Mouse (Mus musculus): ENCODE measurements around the gene Als2cl. TPM values are rescaled to one million over a fixed set of nuclear protein-coding genes. Genes with fewer than 3 reads are reported as not detected.

Als2cl gene
- total and polyA plus RNA-seq, 2 experiments from 2014 or later: 2.1 to 5.5 TPM

DNA sequence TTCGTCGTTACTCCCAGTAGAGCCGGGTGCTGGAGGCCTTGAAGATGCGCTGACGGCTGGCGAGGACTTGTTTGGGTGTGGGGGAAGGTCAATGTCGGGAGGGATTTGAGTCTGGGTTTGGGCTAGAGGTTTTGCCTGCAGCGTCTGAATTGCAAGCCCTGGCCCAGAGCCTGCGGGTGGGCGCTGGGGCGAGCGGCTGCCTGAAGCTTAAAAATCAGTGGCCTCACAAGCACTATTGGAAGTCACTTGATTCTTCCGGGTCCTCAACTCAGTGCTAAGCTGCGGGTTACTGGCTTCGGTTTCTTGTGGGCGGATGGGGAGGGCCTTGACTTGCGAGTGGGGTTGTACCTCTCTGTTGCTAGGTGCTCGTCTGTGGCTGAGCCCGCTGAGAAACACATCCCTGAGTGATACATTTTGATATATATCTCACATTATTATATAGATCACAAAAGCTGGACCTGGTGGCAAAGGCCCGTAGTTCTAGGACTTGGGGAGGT, 66.9 kb downstream of the Als2cl start:
- Histone ChIP-seq H3K4me1 (ENCODE audit: control insufficient read depth, insufficient read depth) (peaks cover 7% of the 10 kb centered on the region), H3K4me3 (ENCODE audit: low read depth, low read length) (no peak overlapping the region), H3K9me3 (replicated peaks; ENCODE audit: control insufficient read depth, low read length) (no peaks in the 10 kb centered on the region), H3K27ac (ENCODE audit: low read depth) (no peak overlapping the region), H3K27me3 (ENCODE audit: control insufficient read depth, insufficient read depth, low read length) (peaks cover 11% of the 10 kb centered on the region), H3K9ac (replicated peaks; ENCODE audit: low read depth, low read length) (no peak overlapping the region), H3K36me3 (replicated peaks; ENCODE audit: control insufficient read depth, insufficient read depth, low read length) (no peaks in the 10 kb centered on the region), H3K4me2 (ENCODE audit: low read depth, low read length) (no peak overlapping the region)
- no peak for TF ChIP-seq CTCF (IDR thresholded peaks at IDR 0.05; ENCODE audit: low read depth)
- DNase-seq (ENCODE audit: low spot score) (no peak), ATAC-seq (ENCODE audit: insufficient read depth, low read depth) (no peak)
- WGBS: 44% methylated on average over 20 of the region's 20 CpGs

DNA sequence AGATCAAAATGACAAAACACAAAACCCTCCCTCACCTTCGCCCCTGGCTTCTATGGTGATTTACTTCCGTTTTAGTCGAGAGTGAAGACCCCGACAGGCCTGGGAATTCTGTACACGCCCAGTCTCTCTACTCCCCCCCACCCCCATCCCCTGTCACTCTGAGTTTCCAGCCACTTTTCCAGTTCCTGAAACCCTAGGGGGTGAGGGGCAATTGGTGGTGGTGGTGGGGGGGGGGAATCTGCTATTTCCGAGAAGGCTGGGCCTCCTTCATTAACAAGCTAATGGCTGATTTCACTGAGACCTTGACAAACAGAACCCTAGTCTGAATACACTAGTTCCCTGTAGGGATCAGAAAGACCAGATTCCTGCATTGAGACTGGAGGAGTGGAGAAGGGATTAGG, 67.6 kb downstream of the Als2cl start:
- WGBS: 59% methylated on average over 6 of the region's 6 CpGs
- Histone ChIP-seq H3K27ac (ENCODE audit: low read depth) (no peak overlapping the region), H3K4me2 (ENCODE audit: low read depth, low read length) (no peak overlapping the region), H3K4me1 (ENCODE audit: control insufficient read depth, insufficient read depth) (peaks cover 7% of the 10 kb centered on the region), H3K4me3 (ENCODE audit: low read depth, low read length) (no peak overlapping the region), H3K36me3 (replicated peaks; ENCODE audit: control insufficient read depth, insufficient read depth, low read length) (no peaks in the 10 kb centered on the region), H3K9me3 (replicated peaks; ENCODE audit: control insufficient read depth, low read length) (no peaks in the 10 kb centered on the region), H3K27me3 (ENCODE audit: control insufficient read depth, insufficient read depth, low read length) (peaks cover 11% of the 10 kb centered on the region), H3K9ac (replicated peaks; ENCODE audit: low read depth, low read length) (no peak overlapping the region)
- no peak for TF ChIP-seq EP300 (IDR thresholded peaks at IDR 0.05; ENCODE audit: low read depth)
- no peak for TF ChIP-seq CTCF (IDR thresholded peaks at IDR 0.05; ENCODE audit: low read depth)
- DNase-seq (ENCODE audit: low spot score) (no peak), ATAC-seq (ENCODE audit: insufficient read depth, low read depth) (no peak)

DNA sequence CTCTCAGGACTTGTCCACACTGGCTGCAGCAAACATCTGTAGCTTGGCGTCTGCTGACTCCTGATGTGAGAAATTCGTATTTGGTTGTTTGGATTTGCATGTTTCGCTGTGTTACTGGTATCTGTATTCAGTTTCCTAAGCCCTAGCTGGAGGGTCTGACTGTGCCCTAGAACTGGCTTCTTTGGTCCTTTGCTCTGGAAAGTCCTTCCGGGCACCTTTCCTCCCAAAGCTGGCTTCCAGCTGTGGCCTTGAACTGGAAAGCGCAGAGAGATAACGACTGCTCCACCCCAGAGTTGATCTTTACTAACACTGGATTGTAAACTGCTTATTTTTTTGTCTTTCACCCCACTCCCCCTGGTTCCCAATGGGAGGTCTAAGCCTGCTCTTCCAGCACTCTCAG, 68.2 kb downstream of the Als2cl start:
- TF ChIP-seq EP300 (IDR thresholded peaks at IDR 0.05; ENCODE audit: low read depth) (no peak), CTCF (IDR thresholded peaks at IDR 0.05; ENCODE audit: low read depth) (no peak)
- no peak for ATAC-seq (ENCODE audit: insufficient read depth, low read depth)
- 76% methylated on average over 6 of the region's 6 CpGs for WGBS
- Histone ChIP-seq H3K4me1 (ENCODE audit: control insufficient read depth, insufficient read depth) (peaks cover 9% of the 10 kb centered on the region), H3K27ac (ENCODE audit: low read depth) (no peak overlapping the region), H3K9me3 (replicated peaks; ENCODE audit: control insufficient read depth, low read length) (no peaks in the 10 kb centered on the region), H3K4me3 (ENCODE audit: low read depth, low read length) (no peak overlapping the region), H3K4me2 (ENCODE audit: low read depth, low read length) (no peak overlapping the region), H3K36me3 (replicated peaks; ENCODE audit: control insufficient read depth, insufficient read depth, low read length) (no peaks in the 10 kb centered on the region), H3K9ac (replicated peaks; ENCODE audit: low read depth, low read length) (no peak overlapping the region), H3K27me3 (ENCODE audit: control insufficient read depth, insufficient read depth, low read length) (peaks cover 11% of the 10 kb centered on the region)
- no peak for DNase-seq (ENCODE audit: low spot score)

DNA sequence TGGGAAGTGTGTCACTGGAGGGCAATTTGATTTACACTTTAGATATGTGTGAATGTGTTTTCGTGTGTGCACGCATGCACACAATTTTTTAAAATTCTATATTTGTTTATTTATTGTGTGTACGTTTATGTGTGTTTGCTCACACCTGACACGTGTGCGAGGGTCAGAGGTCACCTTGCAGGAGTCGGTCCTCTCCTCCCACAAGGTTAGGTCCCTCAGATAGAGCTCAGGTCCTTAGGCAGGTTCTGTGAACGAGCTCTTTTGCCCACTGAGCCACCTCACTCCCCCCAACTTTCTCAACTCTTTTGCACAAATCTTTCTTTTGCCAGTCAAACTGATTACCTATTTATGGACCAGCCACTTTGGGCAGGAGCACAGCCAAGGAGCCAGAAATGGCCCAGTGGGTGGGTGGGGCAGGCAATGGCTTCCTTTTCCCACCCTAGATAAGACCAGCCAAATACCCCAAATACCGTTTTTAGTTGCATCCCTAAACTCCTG, 69.2 kb downstream of the Als2cl start:
- no peak overlapping the region for H3K4me3 ChIP-seq (ENCODE audit: low read depth, low read length)
- DNase-seq (ENCODE audit: low spot score) (no peak), ATAC-seq (ENCODE audit: insufficient read depth, low read depth) (no peak)
- TF ChIP-seq EP300 (IDR thresholded peaks at IDR 0.05; ENCODE audit: low read depth) (no peak), CTCF (IDR thresholded peaks at IDR 0.05; ENCODE audit: low read depth) (no peak)
- H3K36me3 ChIP-seq (replicated peaks; ENCODE audit: control insufficient read depth, insufficient read depth, low read length): no peaks in the 10 kb centered on the region
- no peaks in the 10 kb centered on the region for H3K9me3 ChIP-seq (replicated peaks; ENCODE audit: control insufficient read depth, low read length)
- peaks cover 11% of the 10 kb centered on the region for H3K4me1 ChIP-seq (ENCODE audit: control insufficient read depth, insufficient read depth)
- H3K27ac ChIP-seq (ENCODE audit: low read depth): no peak overlapping the region
- no peak overlapping the region for H3K9ac ChIP-seq (replicated peaks; ENCODE audit: low read depth, low read length)
- WGBS: 48% methylated on average over 8 of the region's 8 CpGs
- H3K4me2 ChIP-seq (ENCODE audit: low read depth, low read length): no peak overlapping the region
- peaks cover 11% of the 10 kb centered on the region for H3K27me3 ChIP-seq (ENCODE audit: control insufficient read depth, insufficient read depth, low read length)

- Histone ChIP-seq H3K4me3 (ENCODE audit: low read depth, low read length) (no peak overlapping the region), H3K27me3 (ENCODE audit: control insufficient read depth, insufficient read depth, low read length) (peaks cover 8% of the 10 kb centered on the region), H3K9ac (replicated peaks; ENCODE audit: low read depth, low read length) (no peak overlapping the region), H3K9me3 (replicated peaks; ENCODE audit: control insufficient read depth, low read length) (no peaks in the 10 kb centered on the region), H3K4me1 (ENCODE audit: control insufficient read depth, insufficient read depth) (peaks cover 11% of the 10 kb centered on the region), H3K27ac (ENCODE audit: low read depth) (no peak overlapping the region), H3K4me2 (ENCODE audit: low read depth, low read length) (no peak overlapping the region), H3K36me3 (replicated peaks; ENCODE audit: control insufficient read depth, insufficient read depth, low read length) (no peaks in the 10 kb centered on the region)
- DNase-seq (ENCODE audit: low spot score): no peak
- no peak for TF ChIP-seq CTCF (IDR thresholded peaks at IDR 0.05; ENCODE audit: low read depth)
- TF ChIP-seq EP300 (IDR thresholded peaks at IDR 0.05; ENCODE audit: low read depth): no peak
- no peak for ATAC-seq (ENCODE audit: insufficient read depth, low read depth)
- 99% methylated on average over 3 of the region's 3 CpGs for WGBS
These were observed 70.4 kb downstream of the Als2cl start for GRCm38 (mm10) chr9:110950109-110950508.

Small RNA genes within 50 kb of the gene (microRNA-seq; reads per million reads assigned to microRNA genes)
- not detected for gene Gm24269

Other genes with a start within 250 kb of the Als2cl start
- 11.5 and 12.9 TPM in 2 replicates for gene Nbeal2, start 225.7 kb upstream of the Als2cl start, total RNA-seq (2014; rRNA removed; ENCODE audit: low replicate concordance)
- gene Nbeal2, start 225.7 kb upstream of the Als2cl start, polyA plus RNA-seq (2015; fragmentation: Nextera tagmentation; extraction: Ambion mirVana): 1.2 and 1.6 TPM in 2 replicates
- gene Ccdc12, start 223.4 kb upstream of the Als2cl start, total RNA-seq (2014; rRNA removed; ENCODE audit: low replicate concordance): 52.9 and 95.9 TPM in 2 replicates
- 134 and 143 TPM in 2 replicates for gene Ccdc12, start 223.4 kb upstream of the Als2cl start, polyA plus RNA-seq (2015; fragmentation: Nextera tagmentation; extraction: Ambion mirVana)
- gene Myl3, start 138.0 kb upstream of the Als2cl start, total RNA-seq (2014; rRNA removed; ENCODE audit: low replicate concordance): 7,206 and 8,752 TPM in 2 replicates
- gene Myl3, start 138.0 kb upstream of the Als2cl start, polyA plus RNA-seq (2015; fragmentation: Nextera tagmentation; extraction: Ambion mirVana): 7,883 and 7,975 TPM in 2 replicates
- 34.2 and 41.8 TPM in 2 replicates for gene Pth1r, start 132.7 kb upstream of the Als2cl start, total RNA-seq (2014; rRNA removed; ENCODE audit: low replicate concordance)
- 11.4 and 12.0 TPM in 2 replicates for gene Pth1r, start 132.7 kb upstream of the Als2cl start, polyA plus RNA-seq (2015; fragmentation: Nextera tagmentation; extraction: Ambion mirVana)
- gene Prss42, start 81.7 kb upstream of the Als2cl start, total RNA-seq (2014; rRNA removed; ENCODE audit: low replicate concordance): not detected in 2 replicates
- gene Prss42, start 81.7 kb upstream of the Als2cl start, polyA plus RNA-seq (2015; fragmentation: Nextera tagmentation; extraction: Ambion mirVana): not detected in 2 replicates
- not detected in 2 replicates for gene Prss44, start 65.9 kb upstream of the Als2cl start, total RNA-seq (2014; rRNA removed; ENCODE audit: low replicate concordance)
- gene Prss44, start 65.9 kb upstream of the Als2cl start, polyA plus RNA-seq (2015; fragmentation: Nextera tagmentation; extraction: Ambion mirVana): not detected in 2 replicates
- not detected in 2 replicates for gene Prss43, start 53.2 kb upstream of the Als2cl start, total RNA-seq (2014; rRNA removed; ENCODE audit: low replicate concordance)
- 0.04 TPM in 1 of 2 replicates, not detected in the other for gene Prss43, start 53.2 kb upstream of the Als2cl start, polyA plus RNA-seq (2015; fragmentation: Nextera tagmentation; extraction: Ambion mirVana)
- gene Prss45, start 45.3 kb upstream of the Als2cl start, total RNA-seq (2014; rRNA removed; ENCODE audit: low replicate concordance): not detected in 2 replicates
- gene Prss45, start 45.3 kb upstream of the Als2cl start, polyA plus RNA-seq (2015; fragmentation: Nextera tagmentation; extraction: Ambion mirVana): 0.15 TPM in 1 of 2 replicates, not detected in the other
- gene Prss46, start 35.4 kb upstream of the Als2cl start, total RNA-seq (2014; rRNA removed; ENCODE audit: low replicate concordance): not detected in 2 replicates
- not detected in 2 replicates for gene Prss46, start 35.4 kb upstream of the Als2cl start, polyA plus RNA-seq (2015; fragmentation: Nextera tagmentation; extraction: Ambion mirVana)
- gene Prss50, start 21.9 kb upstream of the Als2cl start, total RNA-seq (2014; rRNA removed; ENCODE audit: low replicate concordance): not detected in 2 replicates
- gene Prss50, start 21.9 kb upstream of the Als2cl start, polyA plus RNA-seq (2015; fragmentation: Nextera tagmentation; extraction: Ambion mirVana): 0.08 TPM in 1 of 2 replicates, not detected in the other
- 2.1 TPM in 1 of 2 replicates, not detected in the other for gene Tmie, start 243 bp downstream of the Als2cl start, total RNA-seq (2014; rRNA removed; ENCODE audit: low replicate concordance)
- 0.71 and 0.81 TPM in 2 replicates for gene Tmie, start 243 bp downstream of the Als2cl start, polyA plus RNA-seq (2015; fragmentation: Nextera tagmentation; extraction: Ambion mirVana)
- gene Fam240a, start 37.0 kb downstream of the Als2cl start, total RNA-seq (2014; rRNA removed; ENCODE audit: low replicate concordance): not detected in 2 replicates
- not detected in 2 replicates for gene Fam240a, start 37.0 kb downstream of the Als2cl start, polyA plus RNA-seq (2015; fragmentation: Nextera tagmentation; extraction: Ambion mirVana)
- gene Tdgf1, start 66.3 kb downstream of the Als2cl start, total RNA-seq (2014; rRNA removed; ENCODE audit: low replicate concordance): not detected in 2 replicates
- gene Tdgf1, start 66.3 kb downstream of the Als2cl start, polyA plus RNA-seq (2015; fragmentation: Nextera tagmentation; extraction: Ambion mirVana): not detected in 2 replicates
- 7.1 and 11.4 TPM in 2 replicates for gene Lrrc2, start 71.7 kb downstream of the Als2cl start, total RNA-seq (2014; rRNA removed; ENCODE audit: low replicate concordance)
- gene Lrrc2, start 71.7 kb downstream of the Als2cl start, polyA plus RNA-seq (2015; fragmentation: Nextera tagmentation; extraction: Ambion mirVana): 14.6 and 21.0 TPM in 2 replicates
- gene Rtp3, start 110.7 kb downstream of the Als2cl start, total RNA-seq (2014; rRNA removed; ENCODE audit: low replicate concordance): 0.46 and 1.4 TPM in 2 replicates
- 0.21 and 0.26 TPM in 2 replicates for gene Rtp3, start 110.7 kb downstream of the Als2cl start, polyA plus RNA-seq (2015; fragmentation: Nextera tagmentation; extraction: Ambion mirVana)
- gene Ltf, start 139.4 kb downstream of the Als2cl start, total RNA-seq (2014; rRNA removed; ENCODE audit: low replicate concordance): 3.3 and 25.2 TPM in 2 replicates
- 0.72 and 1.5 TPM in 2 replicates for gene Ltf, start 139.4 kb downstream of the Als2cl start, polyA plus RNA-seq (2015; fragmentation: Nextera tagmentation; extraction: Ambion mirVana)
- gene Ccrl2, start 177.6 kb downstream of the Als2cl start, total RNA-seq (2014; rRNA removed; ENCODE audit: low replicate concordance): 7.6 and 8.5 TPM in 2 replicates
- gene Ccrl2, start 177.6 kb downstream of the Als2cl start, polyA plus RNA-seq (2015; fragmentation: Nextera tagmentation; extraction: Ambion mirVana): 9.9 and 11.6 TPM in 2 replicates
- gene Lrrfip2, start 237.7 kb downstream of the Als2cl start, total RNA-seq (2014; rRNA removed; ENCODE audit: low replicate concordance): 82.4 and 86.6 TPM in 2 replicates
- 62.6 and 73.9 TPM in 2 replicates for gene Lrrfip2, start 237.7 kb downstream of the Als2cl start, polyA plus RNA-seq (2015; fragmentation: Nextera tagmentation; extraction: Ambion mirVana)